Mouse (Mus musculus): ENCODE data around the gene Pepd. TPM values are rescaled to one million over a fixed set of nuclear protein-coding genes. Genes with fewer than 3 reads are reported as not detected.

Gene Pepd
- polyA plus RNA-seq, 1 experiment, result 82.1 TPM

- H3K79me2 ChIP-seq (ENCODE audit: control insufficient read depth, insufficient read depth), result no peaks in the 10 kb centered on the region
- H3K27me3 ChIP-seq (ENCODE audit: control insufficient read depth, insufficient read depth, insufficient read length), result no peaks in the 10 kb centered on the region
- no peak overlapping the region for H3ac ChIP-seq (ENCODE audit: control insufficient read depth, insufficient read length)
- TF ChIP-seq MYOD1 (IDR thresholded peaks at IDR 0.05; ENCODE audit: control insufficient read depth in 1 of 3, insufficient read length in 2 of 3, low read depth in 2 of 3) (peak in 2 of 3 experiments; percentile 52 to 79), E2F4 (IDR thresholded peaks at IDR 0.05; ENCODE audit: insufficient read depth) (no peak), MYOG (IDR thresholded peaks at IDR 0.05; ENCODE audit: control insufficient read depth in 1 of 3, insufficient read depth in 1 of 3, insufficient read length in 2 of 3, low read depth in 2 of 3) (peak; percentile 6 to 79 (median 24))
- H3K4me2 ChIP-seq (ENCODE audit: low read depth), result no peak overlapping the region
- H3K36me3 ChIP-seq (ENCODE audit: control insufficient read depth, insufficient read depth), result peaks cover 6% of the 10 kb centered on the region
- H3K4me3 ChIP-seq, result no peak overlapping the region
Measured at GRCm38 (mm10) chr7:35035141-35035553, 123.0 kb downstream of the Pepd start.

GRCm38 (mm10) chr7:35035565-35035964 is 123.4 kb downstream of the Pepd start:
- TF ChIP-seq TCF12 (IDR thresholded peaks at IDR 0.05; ENCODE audit: insufficient read depth, poor library complexity, severe bottlenecking), result no peak
- peak; percentile 31 for TF ChIP-seq POLR2AphosphoS2 (IDR thresholded peaks at IDR 0.05; ENCODE audit: insufficient read length, low read depth)
- TF ChIP-seq E2F4 (IDR thresholded peaks at IDR 0.05; ENCODE audit: insufficient read depth), result no peak
- H3ac ChIP-seq (ENCODE audit: control insufficient read depth, insufficient read length), result no peak overlapping the region
- no peak overlapping the region for H3K4me3 ChIP-seq
- peaks cover 6% of the 10 kb centered on the region for H3K36me3 ChIP-seq (ENCODE audit: control insufficient read depth, insufficient read depth)
- no peaks in the 10 kb centered on the region for H3K27me3 ChIP-seq (ENCODE audit: control insufficient read depth, insufficient read depth, insufficient read length)
- H3K79me2 ChIP-seq (ENCODE audit: control insufficient read depth, insufficient read depth), result no peaks in the 10 kb centered on the region
- H3K4me2 ChIP-seq (ENCODE audit: low read depth), result no peak overlapping the region

GRCm38 (mm10) chr7:35036266-35036731 is 124.1 kb downstream of the Pepd start:
- H3K79me2 ChIP-seq (ENCODE audit: control insufficient read depth, insufficient read depth), result no peaks in the 10 kb centered on the region
- no peak overlapping the region for H3K4me2 ChIP-seq (ENCODE audit: low read depth)
- H3ac ChIP-seq (ENCODE audit: control insufficient read depth, insufficient read length), result no peak overlapping the region
- no peaks in the 10 kb centered on the region for H3K27me3 ChIP-seq (ENCODE audit: control insufficient read depth, insufficient read depth, insufficient read length)
- no peak overlapping the region for H3K4me3 ChIP-seq
- TF ChIP-seq POLR2AphosphoS2 (IDR thresholded peaks at IDR 0.05; ENCODE audit: insufficient read length, low read depth), result peak; percentile 81
- peak; percentile 20 for TF ChIP-seq POLR2A (IDR thresholded peaks at IDR 0.05; ENCODE audit: insufficient read length, low read depth)
- no peak for TF ChIP-seq USF1 (IDR thresholded peaks at IDR 0.05; ENCODE audit: low read depth)
- H3K36me3 ChIP-seq (ENCODE audit: control insufficient read depth, insufficient read depth), result peaks cover 6% of the 10 kb centered on the region

GRCm38 (mm10) chr7:35037408-35037807 is 125.2 kb downstream of the Pepd start:
- H3ac ChIP-seq (ENCODE audit: control insufficient read depth, insufficient read length), result no peak overlapping the region
- TF ChIP-seq POLR2AphosphoS2 (IDR thresholded peaks at IDR 0.05; ENCODE audit: insufficient read length, low read depth) (peak; percentile 10), REST (IDR thresholded peaks at IDR 0.05; ENCODE audit: insufficient read depth, insufficient read length) (no peak)
- no peaks in the 10 kb centered on the region for H3K79me2 ChIP-seq (ENCODE audit: control insufficient read depth, insufficient read depth)
- H3K27me3 ChIP-seq (ENCODE audit: control insufficient read depth, insufficient read depth, insufficient read length), result no peaks in the 10 kb centered on the region
- H3K36me3 ChIP-seq (ENCODE audit: control insufficient read depth, insufficient read depth), result peaks cover 6% of the 10 kb centered on the region
- H3K4me2 ChIP-seq (ENCODE audit: low read depth), result no peak overlapping the region
- H3K4me3 ChIP-seq, result no peak overlapping the region

GRCm38 (mm10) chr7:35040176-35040972 is 128.2 kb downstream of the Pepd start:
- no peaks in the 10 kb centered on the region for H3K27me3 ChIP-seq (ENCODE audit: control insufficient read depth, insufficient read depth, insufficient read length)
- peaks cover 5% of the 10 kb centered on the region for H3K79me2 ChIP-seq (ENCODE audit: control insufficient read depth, insufficient read depth)
- no peak overlapping the region for H3ac ChIP-seq (ENCODE audit: control insufficient read depth, insufficient read length)
- no peak overlapping the region for H3K4me2 ChIP-seq (ENCODE audit: low read depth)
- no peak overlapping the region for H3K4me3 ChIP-seq
- no peak for TF ChIP-seq MYOD1 (IDR thresholded peaks at IDR 0.05; ENCODE audit: control insufficient read depth in 1 of 3, insufficient read length in 2 of 3, low read depth in 2 of 3)
- TF ChIP-seq POLR2AphosphoS2 (IDR thresholded peaks at IDR 0.05; ENCODE audit: insufficient read length, low read depth), result peak; percentile 61
- peak; percentile 42 for TF ChIP-seq POLR2A (IDR thresholded peaks at IDR 0.05; ENCODE audit: insufficient read length, low read depth)
- no peak for TF ChIP-seq REST (IDR thresholded peaks at IDR 0.05; ENCODE audit: insufficient read depth, insufficient read length)
- H3K36me3 ChIP-seq (ENCODE audit: control insufficient read depth, insufficient read depth), result peaks cover 9% of the 10 kb centered on the region

GRCm38 (mm10) chr7:35041286-35042208 is 129.4 kb downstream of the Pepd start:
- Histone ChIP-seq H3K79me2 (ENCODE audit: control insufficient read depth, insufficient read depth) (peaks cover 10% of the 10 kb centered on the region), H3K27me3 (ENCODE audit: control insufficient read depth, insufficient read depth, insufficient read length) (no peaks in the 10 kb centered on the region), H3K4me3 (no peak overlapping the region), H3ac (ENCODE audit: control insufficient read depth, insufficient read length) (no peak overlapping the region), H3K4me2 (ENCODE audit: low read depth) (no peak overlapping the region), H3K36me3 (ENCODE audit: control insufficient read depth, insufficient read depth) (peaks cover 20% of the 10 kb centered on the region)
- TF ChIP-seq POLR2AphosphoS2 (IDR thresholded peaks at IDR 0.05; ENCODE audit: insufficient read length, low read depth) (peak; percentile 56), TCF12 (IDR thresholded peaks at IDR 0.05; ENCODE audit: insufficient read depth, poor library complexity, severe bottlenecking) (no peak), E2F4 (IDR thresholded peaks at IDR 0.05; ENCODE audit: insufficient read depth) (no peak), MAX (IDR thresholded peaks at IDR 0.05; ENCODE audit: low read depth) (no peak), USF1 (IDR thresholded peaks at IDR 0.05; ENCODE audit: low read depth) (no peak), CEBPB (IDR thresholded peaks at IDR 0.05; ENCODE audit: insufficient read depth, poor library complexity, severe bottlenecking) (no peak), MYOD1 (IDR thresholded peaks at IDR 0.05; ENCODE audit: control insufficient read depth in 1 of 3, insufficient read length in 2 of 3, low read depth in 2 of 3) (no peak), REST (IDR thresholded peaks at IDR 0.05; ENCODE audit: insufficient read depth, insufficient read length) (no peak), POLR2A (IDR thresholded peaks at IDR 0.05; ENCODE audit: insufficient read length, low read depth) (peak; percentile 8)

Data from myocyte (in vitro differentiated cells).